Mouse (Mus musculus) cortical plate, adult 2 months (tissue): ENCODE measurements around the gene Atp6v0d1.

Source experiments
- CTCF ChIP-seq: fragments of 200-500 bp; IDR thresholded peaks from 2 replicates; pipeline ENCODE4 v1.5.1; 2011; ENCODE audit warnings: mild to moderate bottlenecking, control low read depth, low read length; ENCODE audit not compliant: insufficient read depth; ENCODE audit errors: extremely low read depth
- POLR2A ChIP-seq: fragments of 200-500 bp; IDR thresholded peaks from 2 replicates; pipeline ENCODE4 v1.6.1; 2011; ENCODE audit warnings: mild to moderate bottlenecking, low read length, control low read depth; ENCODE audit not compliant: insufficient read depth; ENCODE audit errors: extremely low read depth

GRCm38 (mm10) chr8:105579719-105580118, 13.9 kb upstream of the Atp6v0d1 start:
- no peak for TF ChIP-seq CTCF
- no peak for TF ChIP-seq POLR2A
